Mouse (Mus musculus): Measurements from ENCODE around the gene Itgb2l. TPM values are rescaled to one million over a fixed set of nuclear protein-coding genes. Genes with fewer than 3 reads are reported as not detected.

The Itgb2l gene
- polyA plus RNA-seq, 1 experiment = 0.07 TPM

DNA sequence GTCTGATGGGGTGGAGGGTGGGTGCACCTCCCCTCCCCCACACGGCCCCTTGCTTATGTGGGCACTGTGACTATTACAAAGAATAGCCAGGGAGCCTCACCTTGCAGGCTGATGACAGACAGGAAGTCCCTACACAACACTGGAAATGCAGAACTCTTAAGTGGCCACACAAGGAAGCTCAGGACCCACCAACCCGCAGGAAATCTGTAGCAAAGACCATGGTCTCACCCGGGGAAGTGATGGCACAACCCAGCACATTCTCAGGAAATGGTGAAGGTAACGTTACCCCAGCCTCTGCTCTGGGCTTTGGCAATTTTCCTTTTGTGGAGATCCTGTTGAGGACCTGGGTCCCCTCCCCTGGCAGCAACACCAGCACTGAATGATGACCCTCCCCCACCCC lies 3.7 kb downstream of the Itgb2l start:
- H3K4me2 ChIP-seq (ENCODE audit: low read depth) = no peak overlapping the region
- no peaks in the 10 kb centered on the region for H3K79me2 ChIP-seq (ENCODE audit: control insufficient read depth, insufficient read depth)
- H3K27me3 ChIP-seq (ENCODE audit: control insufficient read depth, insufficient read depth, insufficient read length) = no peaks in the 10 kb centered on the region
- no peaks in the 10 kb centered on the region for H3K36me3 ChIP-seq (ENCODE audit: control insufficient read depth, insufficient read depth)
- no peak overlapping the region for H3ac ChIP-seq (ENCODE audit: control insufficient read depth, insufficient read length)
- no peak for TF ChIP-seq USF1 (IDR thresholded peaks at IDR 0.05; ENCODE audit: low read depth)
- no peak for TF ChIP-seq E2F4 (IDR thresholded peaks at IDR 0.05; ENCODE audit: insufficient read depth)
- TF ChIP-seq TCF12 (IDR thresholded peaks at IDR 0.05; ENCODE audit: insufficient read depth, poor library complexity, severe bottlenecking) = no peak
- no peak for TF ChIP-seq POLR2A (IDR thresholded peaks at IDR 0.05; ENCODE audit: insufficient read length, low read depth)
- TF ChIP-seq TCF3 (IDR thresholded peaks at IDR 0.05; ENCODE audit: insufficient read length, low read depth) = no peak
- TF ChIP-seq REST (IDR thresholded peaks at IDR 0.05; ENCODE audit: insufficient read depth, insufficient read length) = no peak
- TF ChIP-seq SRF (IDR thresholded peaks at IDR 0.05; ENCODE audit: control insufficient read depth, insufficient read length, low read depth) = no peak
- TF ChIP-seq CEBPB (IDR thresholded peaks at IDR 0.05; ENCODE audit: insufficient read depth, poor library complexity, severe bottlenecking) = no peak
- TF ChIP-seq MAX (IDR thresholded peaks at IDR 0.05; ENCODE audit: low read depth) = no peak
- TF ChIP-seq MYOG (IDR thresholded peaks at IDR 0.05; ENCODE audit: control insufficient read depth in 1 of 3, insufficient read depth in 1 of 3, insufficient read length in 2 of 3, low read depth in 2 of 3) = no peak
- TF ChIP-seq MYOD1 (IDR thresholded peaks at IDR 0.05; ENCODE audit: control insufficient read depth in 1 of 3, insufficient read length in 2 of 3, low read depth in 2 of 3) = no peak
- TF ChIP-seq POLR2AphosphoS2 (IDR thresholded peaks at IDR 0.05; ENCODE audit: insufficient read length, low read depth) = no peak
- H3K4me3 ChIP-seq = no peak overlapping the region

DNA sequence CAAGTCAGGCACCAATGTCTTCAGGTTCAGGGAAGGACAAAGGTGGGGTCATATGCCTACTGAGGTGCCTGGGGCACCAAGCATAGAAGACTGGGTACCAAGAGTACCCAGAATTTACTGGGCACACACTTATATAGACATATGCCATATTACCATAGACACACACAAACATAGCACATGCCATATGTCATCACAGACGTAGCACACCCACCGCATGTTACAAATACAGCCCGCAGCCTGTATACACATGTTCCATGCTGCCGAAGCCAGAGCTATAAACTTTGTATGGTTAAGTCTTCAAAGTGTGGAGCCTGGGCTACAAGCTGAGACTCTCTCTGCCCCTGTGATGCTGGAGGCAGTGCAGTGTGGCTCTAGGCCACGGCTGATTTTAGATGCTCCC lies 4.5 kb downstream of the Itgb2l start:
- no peaks in the 10 kb centered on the region for H3K36me3 ChIP-seq (ENCODE audit: control insufficient read depth, insufficient read depth)
- H3K79me2 ChIP-seq (ENCODE audit: control insufficient read depth, insufficient read depth) = no peaks in the 10 kb centered on the region
- no peak overlapping the region for H3K4me3 ChIP-seq
- no peak for TF ChIP-seq POLR2A (IDR thresholded peaks at IDR 0.05; ENCODE audit: insufficient read length, low read depth)
- no peak for TF ChIP-seq TCF12 (IDR thresholded peaks at IDR 0.05; ENCODE audit: insufficient read depth, poor library complexity, severe bottlenecking)
- H3K4me2 ChIP-seq (ENCODE audit: low read depth) = no peak overlapping the region
- no peaks in the 10 kb centered on the region for H3K27me3 ChIP-seq (ENCODE audit: control insufficient read depth, insufficient read depth, insufficient read length)
- H3ac ChIP-seq (ENCODE audit: control insufficient read depth, insufficient read length) = no peak overlapping the region

DNA sequence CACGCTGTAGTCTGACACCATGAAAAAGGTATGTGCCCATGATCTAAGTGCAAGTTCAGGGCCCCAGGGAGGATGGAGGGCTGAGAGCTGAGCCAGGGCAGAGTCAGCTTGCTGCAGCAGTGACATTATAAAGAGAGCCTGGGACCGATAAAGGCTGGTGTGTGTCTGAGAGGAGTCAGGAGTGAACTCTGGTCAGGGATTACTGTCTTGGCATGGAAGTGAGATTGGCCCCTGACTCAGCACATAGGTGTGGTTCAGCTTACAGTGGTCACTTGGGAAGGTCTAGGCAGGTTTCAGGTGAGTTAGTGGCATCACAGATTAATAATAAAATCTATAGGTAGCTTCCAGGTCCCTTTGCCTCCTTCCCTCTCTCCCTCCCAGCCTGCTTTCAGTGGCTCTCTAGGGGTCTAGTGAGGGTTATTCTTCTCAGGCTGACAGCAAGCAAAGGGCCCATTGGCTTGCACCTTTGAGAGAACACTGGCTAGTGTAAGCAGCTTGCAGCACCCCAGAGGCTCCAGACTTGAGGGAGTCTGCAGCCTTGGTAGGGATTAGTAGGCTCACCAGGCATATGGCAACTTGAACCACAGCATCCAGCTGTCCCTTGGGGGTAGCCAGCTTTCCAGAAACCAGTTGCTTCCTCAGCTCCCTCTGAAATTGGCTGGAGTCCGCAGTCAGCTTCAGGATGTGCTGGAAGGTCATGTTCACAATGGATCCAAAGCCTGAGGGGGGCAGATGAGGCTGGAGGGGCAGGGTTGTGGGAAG lies 9.2 kb downstream of the Itgb2l start:
- H3K36me3 ChIP-seq (ENCODE audit: control insufficient read depth, insufficient read depth) = no peaks in the 10 kb centered on the region
- H3K27me3 ChIP-seq (ENCODE audit: control insufficient read depth, insufficient read depth, insufficient read length) = no peaks in the 10 kb centered on the region
- no peak for TF ChIP-seq SRF (IDR thresholded peaks at IDR 0.05; ENCODE audit: control insufficient read depth, insufficient read length, low read depth)
- H3K4me2 ChIP-seq (ENCODE audit: low read depth) = no peak overlapping the region
- H3ac ChIP-seq (ENCODE audit: control insufficient read depth, insufficient read length) = no peak overlapping the region
- no peaks in the 10 kb centered on the region for H3K79me2 ChIP-seq (ENCODE audit: control insufficient read depth, insufficient read depth)
- H3K4me3 ChIP-seq = no peak overlapping the region

DNA sequence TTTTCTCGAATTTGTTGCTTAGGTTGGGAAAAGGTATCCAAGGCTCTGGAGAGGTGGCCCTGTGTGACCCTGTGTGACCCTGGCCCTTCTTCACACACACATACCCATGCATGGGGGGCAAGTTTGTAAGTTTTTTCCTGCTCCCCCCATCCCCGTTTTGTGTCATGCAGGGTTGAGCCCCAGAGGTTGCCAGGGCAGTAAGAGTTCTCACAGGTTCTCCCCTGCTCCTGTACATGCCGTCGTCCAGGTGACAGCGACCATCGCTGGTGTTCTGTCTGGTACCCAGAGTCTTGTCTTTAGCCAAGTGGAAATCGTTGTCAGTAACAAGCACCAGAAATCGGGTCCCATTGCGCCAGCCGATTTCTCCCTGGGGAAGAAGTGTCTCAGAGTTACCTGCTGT lies 10.2 kb downstream of the Itgb2l start:
- Histone ChIP-seq H3K79me2 (ENCODE audit: control insufficient read depth, insufficient read depth) (no peaks in the 10 kb centered on the region), H3K36me3 (ENCODE audit: control insufficient read depth, insufficient read depth) (no peaks in the 10 kb centered on the region), H3K4me2 (ENCODE audit: low read depth) (no peak overlapping the region), H3K4me3 (no peak overlapping the region), H3K27me3 (ENCODE audit: control insufficient read depth, insufficient read depth, insufficient read length) (no peaks in the 10 kb centered on the region), H3ac (ENCODE audit: control insufficient read depth, insufficient read length) (no peak overlapping the region)
- no peak for TF ChIP-seq E2F4 (IDR thresholded peaks at IDR 0.05; ENCODE audit: insufficient read depth)
- TF ChIP-seq CEBPB (IDR thresholded peaks at IDR 0.05; ENCODE audit: insufficient read depth, poor library complexity, severe bottlenecking) = no peak
- TF ChIP-seq POLR2AphosphoS2 (IDR thresholded peaks at IDR 0.05; ENCODE audit: insufficient read length, low read depth) = no peak
- TF ChIP-seq POLR2A (IDR thresholded peaks at IDR 0.05; ENCODE audit: insufficient read length, low read depth) = no peak
- TF ChIP-seq MAX (IDR thresholded peaks at IDR 0.05; ENCODE audit: low read depth) = no peak
- no peak for TF ChIP-seq USF1 (IDR thresholded peaks at IDR 0.05; ENCODE audit: low read depth)
- TF ChIP-seq REST (IDR thresholded peaks at IDR 0.05; ENCODE audit: insufficient read depth, insufficient read length) = no peak
- no peak for TF ChIP-seq MYOD1 (IDR thresholded peaks at IDR 0.05; ENCODE audit: control insufficient read depth in 1 of 3, insufficient read length in 2 of 3, low read depth in 2 of 3)
- TF ChIP-seq TCF12 (IDR thresholded peaks at IDR 0.05; ENCODE audit: insufficient read depth, poor library complexity, severe bottlenecking) = no peak
- no peak for TF ChIP-seq SRF (IDR thresholded peaks at IDR 0.05; ENCODE audit: control insufficient read depth, insufficient read length, low read depth)
- no peak for TF ChIP-seq MYOG (IDR thresholded peaks at IDR 0.05; ENCODE audit: control insufficient read depth in 1 of 3, insufficient read depth in 1 of 3, insufficient read length in 2 of 3, low read depth in 2 of 3)

DNA sequence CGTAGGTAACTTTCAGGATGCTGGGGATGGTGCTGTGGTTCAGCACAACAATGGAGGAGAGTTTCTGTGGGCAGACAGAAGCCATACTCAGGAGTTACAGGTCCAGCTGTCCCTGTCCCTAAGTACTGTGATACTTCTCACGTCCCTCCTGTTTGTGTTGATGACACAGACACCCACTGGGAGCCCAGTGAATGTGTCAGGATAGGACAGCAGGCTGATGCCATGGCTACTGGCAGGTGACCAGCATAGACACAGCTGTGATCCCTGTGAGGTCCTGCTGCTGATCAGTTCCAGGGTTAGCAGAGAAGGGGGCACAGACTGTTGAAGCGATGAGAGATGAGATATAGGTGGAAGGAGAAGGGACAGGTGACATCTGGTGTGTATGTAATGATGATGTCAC lies 14.4 kb downstream of the Itgb2l start:
- Histone ChIP-seq H3ac (ENCODE audit: control insufficient read depth, insufficient read length) (no peak overlapping the region), H3K27me3 (ENCODE audit: control insufficient read depth, insufficient read depth, insufficient read length) (no peaks in the 10 kb centered on the region), H3K36me3 (ENCODE audit: control insufficient read depth, insufficient read depth) (no peaks in the 10 kb centered on the region), H3K4me2 (ENCODE audit: low read depth) (no peak overlapping the region), H3K4me3 (no peak overlapping the region), H3K79me2 (ENCODE audit: control insufficient read depth, insufficient read depth) (no peaks in the 10 kb centered on the region)
- no peak for TF ChIP-seq USF1 (IDR thresholded peaks at IDR 0.05; ENCODE audit: low read depth)
- no peak for TF ChIP-seq CEBPB (IDR thresholded peaks at IDR 0.05; ENCODE audit: insufficient read depth, poor library complexity, severe bottlenecking)
- no peak for TF ChIP-seq POLR2A (IDR thresholded peaks at IDR 0.05; ENCODE audit: insufficient read length, low read depth)
- no peak for TF ChIP-seq MYOD1 (IDR thresholded peaks at IDR 0.05; ENCODE audit: control insufficient read depth in 1 of 3, insufficient read length in 2 of 3, low read depth in 2 of 3)
- no peak for TF ChIP-seq MAX (IDR thresholded peaks at IDR 0.05; ENCODE audit: low read depth)
- TF ChIP-seq REST (IDR thresholded peaks at IDR 0.05; ENCODE audit: insufficient read depth, insufficient read length) = no peak
- no peak for TF ChIP-seq POLR2AphosphoS2 (IDR thresholded peaks at IDR 0.05; ENCODE audit: insufficient read length, low read depth)
- no peak for TF ChIP-seq SRF (IDR thresholded peaks at IDR 0.05; ENCODE audit: control insufficient read depth, insufficient read length, low read depth)
- TF ChIP-seq MYOG (IDR thresholded peaks at IDR 0.05; ENCODE audit: control insufficient read depth in 1 of 3, insufficient read depth in 1 of 3, insufficient read length in 2 of 3, low read depth in 2 of 3) = no peak
- TF ChIP-seq E2F4 (IDR thresholded peaks at IDR 0.05; ENCODE audit: insufficient read depth) = no peak
- TF ChIP-seq TCF12 (IDR thresholded peaks at IDR 0.05; ENCODE audit: insufficient read depth, poor library complexity, severe bottlenecking) = no peak
- no peak for TF ChIP-seq TCF3 (IDR thresholded peaks at IDR 0.05; ENCODE audit: insufficient read length, low read depth)

Measured in myocyte (in vitro differentiated cells).